Mouse (Mus musculus) C2C12 (cell line): ENCODE results near the gene Kif24.

ENCODE experiments used
- CEBPB ChIP-seq: IDR thresholded peaks from one replicate; pipeline ENCODE4 v1.6.1; 2011; ENCODE audit warnings: low read depth, mild to moderate bottlenecking, control low read depth, moderate library complexity
- CTCF ChIP-seq: IDR thresholded peaks from one replicate; pipeline ENCODE4 v1.5.1; 2011; ENCODE audit not compliant: control insufficient read depth, insufficient read depth, insufficient read length
- MAX ChIP-seq: IDR thresholded peaks from one replicate; pipeline ENCODE4 v1.6.1; 2011; ENCODE audit warnings: mild to moderate bottlenecking, control low read depth

DNA sequence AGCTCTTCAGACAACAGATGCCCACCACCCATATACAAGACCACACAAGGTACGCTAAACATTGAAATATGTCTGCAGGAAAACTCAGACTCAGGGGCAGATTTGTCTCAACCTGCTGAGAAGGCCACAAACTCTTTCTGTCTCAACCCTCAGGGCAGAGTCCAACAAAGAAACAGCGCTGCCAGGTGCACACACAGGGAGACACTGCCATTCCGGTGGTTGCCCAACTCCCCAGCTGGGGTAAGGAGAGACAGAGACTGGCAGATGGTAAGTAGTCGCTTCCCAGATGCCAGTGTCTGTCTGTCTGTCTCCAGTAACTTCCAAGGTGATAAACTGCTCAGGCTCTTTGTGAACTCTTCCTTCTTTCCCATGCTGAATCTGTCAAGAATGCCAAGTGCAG, 36.1 kb upstream of the Kif24 start:
- no peak for TF ChIP-seq CTCF
- no peak for TF ChIP-seq MAX
- no peak for TF ChIP-seq CEBPB
